Comparison of ENCODE assay signal across 9 mouse cellular contexts in genomic region chr11:85353819-85354218, GRCm38 (mm10). TPM values are rescaled to one million over a fixed set of nuclear protein-coding genes. Genes with fewer than 3 reads are reported as not detected.
DNase-seq lines count a peak whose midpoint lies in the region; ATAC-seq and TF ChIP-seq lines count a peak whose summit lies in the region.
"Had no signal": no experiment of that assay in that cellular context is flagged by ENCODE, and none has a peak within 500 bp of the region (broad histone marks: within the 10 kb centered on the region; RNA-seq: fewer than 3 reads in every experiment).

No protein-coding gene starts in this region.

- no peak for ATAC-seq in lung, postnatal 0 days
- ATAC-seq in forebrain, embryonic 12.5 days (ENCODE audit: low FRiP score), result no peak
- ATAC-seq in liver, embryonic 12.5 days, result no peak
- ATAC-seq in stomach, postnatal 0 days (ENCODE audit: low FRiP score, low TSS enrichment), result no peak

- peaks cover 8% of the 10 kb centered on the region; the same call in 1 of the 2 replicates for H3K36me3 ChIP-seq in lung, postnatal 0 days (ENCODE audit: insufficient read depth, low read length)
- H3K36me3 ChIP-seq in forebrain, embryonic 12.5 days (replicated peaks), result no peaks in the 10 kb centered on the region
- H3K36me3 ChIP-seq in liver, embryonic 12.5 days, result peaks cover 17% of the 10 kb centered on the region
- no peaks in the 10 kb centered on the region for H3K36me3 ChIP-seq in stomach, postnatal 0 days (ENCODE audit: control insufficient read depth, insufficient read depth, low read length)

- no peak for TF ChIP-seq EP300 in lung, postnatal 0 days (IDR thresholded peaks at IDR 0.05)
- TF ChIP-seq EP300 in stomach, postnatal 0 days (optimal IDR thresholded peaks at IDR 0.05), result no peak

- peak overlapping the region; percentile 77 for H3K4me2 ChIP-seq in lung, postnatal 0 days (replicated peaks; ENCODE audit: low read depth, low read length)
- peak overlapping the region; percentile 94 for H3K4me2 ChIP-seq in forebrain, embryonic 12.5 days
- H3K4me2 ChIP-seq in liver, embryonic 12.5 days, result peak overlapping the region; percentile 84
- peak overlapping the region; percentile 82 for H3K4me2 ChIP-seq in stomach, postnatal 0 days (replicated peaks; ENCODE audit: low read depth)

- peaks cover 2% of the 10 kb centered on the region; the same call in 1 of the 2 replicates for H3K4me1 ChIP-seq in lung, postnatal 0 days (ENCODE audit: insufficient read depth, low read depth, low read length)
- peaks cover 16% of the 10 kb centered on the region for H3K4me1 ChIP-seq in forebrain, embryonic 12.5 days
- peaks cover 53% of the 10 kb centered on the region for H3K4me1 ChIP-seq in liver, embryonic 12.5 days
- H3K4me1 ChIP-seq in stomach, postnatal 0 days (replicated peaks; ENCODE audit: control insufficient read depth, insufficient read depth), result no peaks in the 10 kb centered on the region

- H3K27me3 ChIP-seq in lung, postnatal 0 days (replicated peaks; ENCODE audit: insufficient read depth, low read length), result no peaks in the 10 kb centered on the region
- no peaks in the 10 kb centered on the region for H3K27me3 ChIP-seq in forebrain, embryonic 12.5 days
- no peaks in the 10 kb centered on the region for H3K27me3 ChIP-seq in liver, embryonic 12.5 days (replicated peaks)
- H3K27me3 ChIP-seq in stomach, postnatal 0 days (ENCODE audit: control insufficient read depth, insufficient read depth, low read length), result no peaks in the 10 kb centered on the region

- H3K9ac ChIP-seq in lung, postnatal 0 days (replicated peaks; ENCODE audit: low read depth), result peak overlapping the region; percentile 92; the same call in 1 of the 2 replicates
- H3K9ac ChIP-seq in forebrain, embryonic 12.5 days, result peak overlapping the region; percentile 69; the same call in 1 of the 2 replicates
- H3K9ac ChIP-seq in liver, embryonic 12.5 days, result peak overlapping the region; percentile 84
- peak overlapping the region; percentile 87 for H3K9ac ChIP-seq in stomach, postnatal 0 days (ENCODE audit: low read length)

- no peak for TF ChIP-seq CTCF in lung, postnatal 0 days (IDR thresholded peaks at IDR 0.05)
- TF ChIP-seq CTCF in stomach, postnatal 0 days (IDR thresholded peaks at IDR 0.05; ENCODE audit: low read depth), result no peak

- H3K4me3 ChIP-seq in lung, postnatal 0 days (ENCODE audit: low read depth, low read length), result peak overlapping the region; percentile 79
- H3K4me3 ChIP-seq in forebrain, embryonic 12.5 days (replicated peaks), result peak overlapping the region; percentile 60
- H3K4me3 ChIP-seq in liver, embryonic 12.5 days, result peak overlapping the region; percentile 75
- peak overlapping the region; percentile 77 for H3K4me3 ChIP-seq in stomach, postnatal 0 days (ENCODE audit: low read depth, low read length)

- peak overlapping the region; percentile 77; the same call in 1 of the 2 replicates for H3K27ac ChIP-seq in lung, postnatal 0 days (ENCODE audit: low read length)
- no peak overlapping the region for H3K27ac ChIP-seq in forebrain, embryonic 12.5 days
- H3K27ac ChIP-seq in liver, embryonic 12.5 days, result peak overlapping the region; percentile 75
- no peak overlapping the region for H3K27ac ChIP-seq in stomach, postnatal 0 days (replicated peaks)

- H3K9me3 ChIP-seq in lung, postnatal 0 days (ENCODE audit: low read length), result no peaks in the 10 kb centered on the region
- H3K9me3 ChIP-seq in forebrain, embryonic 12.5 days, result no peaks in the 10 kb centered on the region
- no peaks in the 10 kb centered on the region for H3K9me3 ChIP-seq in liver, embryonic 12.5 days (replicated peaks)
- no peaks in the 10 kb centered on the region for H3K9me3 ChIP-seq in stomach, postnatal 0 days (ENCODE audit: control insufficient read depth, low read length)

- no peak for DNase-seq in lung, postnatal 0 days (ENCODE audit: low spot score)
- DNase-seq in lung, postnatal 25 days (ENCODE audit: low spot score), result no peak
- DNase-seq in stomach, postnatal 0 days (ENCODE audit: low spot score), result no peak
- DNase-seq in gastrocnemius, postnatal 25 days, result no peak
- no peak for DNase-seq in cerebellum, postnatal 14 days
- DNase-seq: kidney, postnatal 4 days; spleen, adult 18-20 months had no signal

- WGBS in lung, postnatal 0 days, result 55% methylated on average over 4 of the region's 4 CpGs
- 79% methylated on average over 4 of the region's 4 CpGs for WGBS in forebrain, embryonic 12.5 days
- 38% methylated on average over 4 of the region's 4 CpGs for WGBS in liver, embryonic 12.5 days (ENCODE audit: insufficient replicate concordance)
- 43% methylated on average over 4 of the region's 4 CpGs for WGBS in stomach, postnatal 0 days

RNA-seq across cellular contexts. Expression of gene Bcas3, which starts 0.9 kb away (rescaled TPM):
- polyA plus RNA-seq in lung, postnatal 0 days (2015; fragmentation: Nextera tagmentation; extraction: Ambion mirVana), result 26.0 and 31.0 TPM in 2 replicates
- polyA plus RNA-seq in forebrain, embryonic 12.5 days (2016; fragmentation: Nextera tagmentation; extraction: Ambion mirVana), result 19.1 and 20.4 TPM in 2 replicates
- 18.2 and 23.4 TPM in 2 replicates for polyA plus RNA-seq in liver, embryonic 12.5 days (2016; fragmentation: Nextera tagmentation; extraction: Ambion mirVana)
- polyA plus RNA-seq in stomach, postnatal 0 days (2015; fragmentation: Nextera tagmentation; extraction: Ambion mirVana), result 16.5 and 20.4 TPM in 2 replicates
- 10 to 100 TPM; 30.1 to 31.5 TPM for total RNA-seq in gastrocnemius, postnatal 25 days (2021)

RNA-seq across cellular contexts. Expression of gene Ppm1d, which starts 42.8 kb away (rescaled TPM):
- polyA plus RNA-seq in lung, postnatal 0 days (2015; fragmentation: Nextera tagmentation; extraction: Ambion mirVana), result 12.6 and 13.3 TPM in 2 replicates
- 27.2 and 27.9 TPM in 2 replicates for polyA plus RNA-seq in forebrain, embryonic 12.5 days (2016; fragmentation: Nextera tagmentation; extraction: Ambion mirVana)
- polyA plus RNA-seq in liver, embryonic 12.5 days (2016; fragmentation: Nextera tagmentation; extraction: Ambion mirVana), result 25.9 and 26.1 TPM in 2 replicates
- 11.0 and 12.4 TPM in 2 replicates for polyA plus RNA-seq in stomach, postnatal 0 days (2015; fragmentation: Nextera tagmentation; extraction: Ambion mirVana)
- total RNA-seq in gastrocnemius, postnatal 25 days (2021), result 1 to 10 TPM; 4.7 to 5.4 TPM

Comparison
In these comparisons a context has a peak if more than half of its experiments do, and no peak if none do; other contexts are left out.
1. H3K27ac ChIP-seq: peak in lung, postnatal 0 days (single experiment) and liver, embryonic 12.5 days (single experiment); none in forebrain, embryonic 12.5 days (single experiment) and stomach, postnatal 0 days (single experiment).
2. Peak in every context shown above with its lines, with median percentiles within 50 percentile points of each other: H3K4me2 ChIP-seq, H3K4me3 ChIP-seq and H3K9ac ChIP-seq.